Mouse (Mus musculus) small intestine, adult 2 months (tissue): Measurements from ENCODE around the gene Nfia.

ENCODE experiments used
- CTCF ChIP-seq: fragments of 200-500 bp; IDR thresholded peaks from 2 replicates; pipeline ENCODE4 v1.5.1; 2012; ENCODE audit warnings: low read depth, mild to moderate bottlenecking, control low read depth, inconsistent platforms, low read length, moderate library complexity, mixed read lengths; ENCODE audit not compliant: insufficient replicate concordance, insufficient read length; ENCODE audit errors: extremely low read depth
- POLR2A ChIP-seq: fragments of 200-500 bp; IDR thresholded peaks from 2 replicates; pipeline ENCODE4 v1.6.1; 2012; ENCODE audit warnings: low read depth, mild to moderate bottlenecking, control low read depth, inconsistent platforms, low read length, moderate library complexity

DNA sequence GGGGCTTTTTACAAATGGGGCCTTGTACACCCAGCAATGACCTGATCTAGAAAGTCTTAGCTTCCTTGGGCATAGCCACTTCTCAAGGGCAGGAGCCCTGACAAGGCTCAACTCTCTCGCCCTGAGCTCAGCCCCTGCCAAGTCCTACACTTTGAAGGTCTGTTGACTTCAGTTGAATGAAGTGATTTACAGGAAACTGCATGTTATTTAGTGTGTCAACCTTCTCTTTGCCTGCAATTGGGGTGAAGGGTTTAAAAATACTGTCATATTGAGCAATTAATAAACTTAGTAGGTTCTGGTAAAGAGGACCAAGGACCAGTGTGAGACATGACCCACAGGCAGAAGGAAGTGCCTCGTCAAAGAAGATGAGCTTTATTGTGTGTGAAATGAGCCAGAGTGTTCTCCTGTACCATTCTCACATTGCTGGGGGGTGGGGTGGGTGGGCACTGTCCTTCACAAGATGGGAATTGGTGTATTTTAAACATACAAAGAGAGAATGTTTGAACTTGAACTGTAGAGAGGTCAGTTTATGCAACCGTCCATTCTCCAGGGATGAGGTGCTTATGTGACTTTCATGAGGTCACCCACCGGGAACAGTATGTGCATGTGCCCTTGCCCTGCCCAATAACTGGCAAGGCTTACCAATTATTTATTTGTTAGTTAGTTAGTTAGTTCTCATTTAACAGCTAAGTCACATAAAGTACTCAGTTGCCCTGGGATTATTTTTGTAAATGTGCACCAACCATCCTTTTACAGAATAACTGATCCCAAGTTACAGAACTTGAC, 48.1 kb downstream of the Nfia start:
- no peak for TF ChIP-seq CTCF
- no peak for TF ChIP-seq POLR2A
